Mouse (Mus musculus) liver (tissue): Measurements from ENCODE around the gene Btrc.

Source experiments
- DNase-seq: peaks from one replicate; pipeline ENCODE4 v3.0.0-alpha.2; 2020; ENCODE audit warnings: mixed read lengths

Gene Btrc

GRCm38 (mm10) chr19:45535214-45535735 is 171.7 kb downstream of the Btrc start:
- DNase-seq, result no peak

- DNase-seq, result no peak
Measured at GRCm38 (mm10) chr19:45535929-45536328, 172.4 kb downstream of the Btrc start.

GRCm38 (mm10) chr19:45537505-45537904 is 174.0 kb downstream of the Btrc start:
- DNase-seq, result peak; percentile 64

DNA sequence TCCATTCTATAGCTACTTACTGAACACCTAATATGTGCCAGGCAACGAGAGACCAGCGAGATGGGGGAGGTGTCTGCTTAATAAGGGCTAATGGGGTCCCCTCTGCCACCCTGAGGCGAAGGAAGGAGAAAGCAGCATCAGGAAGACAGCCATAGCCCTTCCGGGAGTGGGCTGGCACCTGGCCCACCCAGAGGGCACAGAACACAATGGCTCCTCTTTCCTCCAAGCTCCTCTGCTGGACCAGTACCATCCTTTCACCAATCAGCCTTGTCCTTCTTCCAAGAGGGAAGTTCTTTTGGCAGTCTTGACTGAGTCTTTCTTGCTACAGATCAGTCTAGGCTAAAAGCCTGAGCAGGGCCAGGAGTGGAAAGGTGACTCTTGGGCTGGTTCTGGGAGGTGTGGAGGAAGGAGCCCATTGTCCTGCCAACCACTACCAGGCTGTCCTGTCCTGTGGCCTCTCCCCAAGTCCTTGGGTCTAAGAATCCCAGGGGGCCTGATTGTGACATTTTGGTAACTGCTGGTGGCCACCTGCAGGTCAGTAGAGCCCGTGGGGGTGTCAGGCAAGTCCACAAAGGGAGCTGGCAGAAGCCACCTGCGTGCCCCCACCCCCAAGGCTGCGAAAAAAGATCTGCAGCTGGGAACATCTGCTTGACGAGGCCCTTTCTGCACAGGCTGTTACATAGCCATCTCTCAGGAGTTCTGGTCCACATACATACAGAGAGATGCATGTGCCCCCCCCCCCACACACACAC is 177.3 kb downstream of the Btrc start:
- DNase-seq, result no peak

DNA sequence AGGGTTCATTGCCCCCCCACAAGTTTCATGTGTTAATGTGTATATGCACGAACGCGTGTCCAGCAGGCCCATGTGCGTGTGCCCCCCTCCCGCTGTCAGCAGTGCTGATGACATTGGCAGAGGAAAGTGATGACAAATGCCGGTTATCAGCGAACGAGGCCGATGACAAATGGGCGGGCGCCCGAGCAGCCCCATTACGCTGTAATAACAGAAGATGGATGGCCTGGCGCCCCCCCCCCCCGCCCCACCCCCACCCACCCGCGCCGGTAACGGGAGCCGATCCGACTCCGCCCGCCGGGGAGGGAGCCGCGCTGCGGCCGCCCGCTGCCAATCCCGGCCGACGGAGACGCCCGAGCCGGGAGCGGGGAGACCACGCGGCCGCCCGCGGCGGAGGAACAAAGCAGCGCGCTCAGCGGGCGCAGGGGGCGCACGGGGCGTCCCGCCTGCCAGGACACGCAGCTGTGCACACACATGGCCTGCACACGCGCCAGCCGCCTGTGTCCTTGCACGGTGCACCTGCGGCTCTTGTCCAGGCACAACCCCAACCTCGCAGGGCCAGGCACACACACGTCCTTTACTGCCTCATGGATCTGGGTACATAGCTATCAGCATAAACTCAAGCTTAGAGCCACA is 178.0 kb downstream of the Btrc start:
- peak; percentile 56 for DNase-seq

- no peak for DNase-seq
Measured at GRCm38 (mm10) chr19:45542061-45542460, 178.5 kb downstream of the Btrc start.

DNA sequence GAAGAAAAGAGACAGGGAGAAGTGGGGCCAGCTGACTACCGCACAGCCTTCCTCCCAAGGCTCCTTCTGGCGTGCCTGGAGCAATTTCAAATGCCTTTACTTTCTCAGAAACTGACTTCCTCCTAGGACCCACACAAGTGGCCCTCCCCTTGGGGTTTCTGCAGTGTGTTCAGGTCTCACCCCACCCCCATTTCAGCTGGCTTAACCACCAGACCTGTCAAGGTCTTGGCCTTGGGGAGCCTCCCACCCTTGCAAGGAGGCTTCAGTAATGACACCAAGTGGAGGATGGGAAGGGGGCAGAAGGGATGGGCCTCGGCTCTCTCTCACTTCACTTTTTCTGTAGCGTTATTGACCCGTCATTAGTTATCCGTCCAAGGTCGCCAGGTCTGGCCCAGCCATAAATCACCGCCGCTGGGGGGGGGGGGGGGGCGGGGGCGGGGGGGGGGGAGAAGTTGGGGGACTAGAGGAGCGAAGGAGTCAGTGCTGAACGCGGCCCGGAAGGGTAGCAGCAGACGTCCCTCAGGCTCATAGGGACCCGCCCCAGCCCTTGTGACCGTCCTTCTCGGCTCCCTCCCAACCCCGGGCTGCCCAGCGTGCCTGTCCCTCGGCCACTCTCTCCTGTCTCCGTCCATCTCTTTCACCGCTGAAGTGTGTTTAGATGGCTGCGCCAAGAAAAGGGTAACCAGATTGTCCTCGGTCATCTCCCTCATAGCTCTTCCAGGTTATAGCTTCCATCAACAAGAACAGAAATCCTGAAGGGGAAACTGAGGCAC is 180.8 kb downstream of the Btrc start:
- DNase-seq, result peak; percentile 27

DNA sequence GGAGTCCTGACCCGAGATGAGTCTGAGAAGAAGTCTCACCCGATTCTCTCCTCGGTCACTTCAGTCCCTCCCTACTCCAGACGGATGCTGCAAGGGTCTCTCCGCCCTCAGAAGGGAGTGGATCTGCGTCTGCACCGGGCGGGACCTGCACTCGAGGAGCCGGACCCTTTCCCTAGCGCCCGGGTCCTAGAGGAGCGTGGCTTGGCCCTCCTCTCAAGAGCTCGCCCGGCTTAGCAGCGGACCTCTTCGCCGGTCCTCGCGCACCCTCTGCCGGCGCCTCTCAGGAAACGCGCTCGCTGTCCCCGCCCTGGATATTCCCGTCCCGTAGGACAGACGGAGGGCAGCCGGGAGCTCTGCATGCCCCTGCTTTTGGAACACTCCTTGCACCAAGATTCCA is 181.4 kb downstream of the Btrc start:
- peak; percentile 82 for DNase-seq

DNA sequence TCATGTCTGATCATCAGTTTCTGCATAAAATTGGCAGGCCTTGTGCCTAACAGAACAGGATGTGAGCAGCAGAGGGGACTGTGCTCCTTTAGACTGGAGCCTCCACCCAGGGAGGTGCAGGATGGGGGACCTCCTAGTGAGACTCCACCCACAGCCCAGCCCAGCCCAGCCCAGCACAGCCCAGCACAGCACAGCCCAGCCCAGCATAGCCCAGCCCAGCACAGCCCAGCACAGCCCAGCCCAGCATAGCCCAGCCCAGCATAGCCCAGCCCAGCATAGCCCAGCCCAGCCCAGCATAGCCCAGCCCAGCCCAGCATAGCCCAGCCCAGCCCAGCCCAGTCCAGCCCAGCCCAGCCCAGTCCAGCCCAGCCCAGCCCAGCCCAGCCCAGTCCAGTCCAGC is 184.7 kb downstream of the Btrc start:
- peak; percentile 86 for DNase-seq

DNA sequence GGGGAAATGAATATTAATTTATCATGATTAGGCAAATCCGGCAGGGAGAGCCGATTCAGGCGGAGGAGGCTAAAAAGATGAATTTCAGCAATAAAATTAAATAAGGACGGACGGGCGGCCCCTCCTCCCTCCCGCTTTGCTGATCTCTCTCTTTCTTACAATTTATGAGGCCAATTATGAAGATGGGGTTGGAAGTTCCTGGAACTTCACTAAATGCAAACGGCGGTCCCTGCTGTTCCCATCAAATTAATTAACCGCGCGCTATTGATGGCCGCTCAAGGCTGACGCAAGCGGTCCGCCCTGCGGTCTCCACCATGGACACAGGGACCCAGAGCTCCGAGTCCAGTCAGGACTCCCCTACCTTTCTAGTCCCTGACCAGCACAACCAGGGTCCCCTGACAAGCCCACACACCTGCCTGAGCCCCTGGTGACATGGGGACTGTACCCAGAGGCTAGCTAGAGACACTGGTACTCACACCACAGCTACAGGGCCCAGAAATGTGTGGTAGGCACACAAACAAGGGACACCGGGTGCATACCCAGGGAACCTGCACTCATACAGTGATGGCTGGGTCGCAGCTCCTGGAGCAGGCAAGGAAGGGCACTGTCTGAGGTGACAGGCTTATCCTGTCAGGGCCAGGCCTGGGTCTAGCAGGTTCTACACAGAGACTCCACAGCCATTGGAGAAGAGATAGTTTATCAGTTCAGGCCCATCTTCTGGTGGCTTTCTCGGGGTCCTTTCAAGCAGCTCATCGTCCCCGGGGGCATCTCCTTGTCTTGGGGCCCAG is 185.8 kb downstream of the Btrc start:
- peak; percentile 47 for DNase-seq

DNA sequence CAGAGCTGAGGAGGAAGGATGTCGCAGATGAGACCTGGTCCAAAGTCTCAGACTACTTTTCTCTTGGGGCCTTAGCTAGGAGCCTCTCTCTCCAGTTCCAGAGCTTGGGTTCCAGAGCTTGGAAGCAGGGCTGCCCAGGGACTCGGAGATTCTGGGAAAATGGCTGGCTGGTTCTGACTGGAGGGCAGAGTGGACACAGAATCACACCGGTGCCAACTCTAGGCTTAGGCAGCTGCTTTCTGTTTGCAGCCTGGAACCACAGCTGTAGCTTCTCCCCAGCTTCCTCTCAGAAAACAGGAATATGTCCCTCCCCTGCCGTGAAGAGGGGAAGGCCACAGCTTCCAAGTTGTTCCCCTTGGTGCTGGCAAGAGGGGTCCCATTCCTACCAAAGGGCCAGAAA is 186.4 kb downstream of the Btrc start:
- DNase-seq, result no peak

- no peak for DNase-seq
Measured at GRCm38 (mm10) chr19:45552187-45552586, 188.7 kb downstream of the Btrc start.

GRCm38 (mm10) chr19:45554136-45554535 is 190.6 kb downstream of the Btrc start:
- no peak for DNase-seq

DNA sequence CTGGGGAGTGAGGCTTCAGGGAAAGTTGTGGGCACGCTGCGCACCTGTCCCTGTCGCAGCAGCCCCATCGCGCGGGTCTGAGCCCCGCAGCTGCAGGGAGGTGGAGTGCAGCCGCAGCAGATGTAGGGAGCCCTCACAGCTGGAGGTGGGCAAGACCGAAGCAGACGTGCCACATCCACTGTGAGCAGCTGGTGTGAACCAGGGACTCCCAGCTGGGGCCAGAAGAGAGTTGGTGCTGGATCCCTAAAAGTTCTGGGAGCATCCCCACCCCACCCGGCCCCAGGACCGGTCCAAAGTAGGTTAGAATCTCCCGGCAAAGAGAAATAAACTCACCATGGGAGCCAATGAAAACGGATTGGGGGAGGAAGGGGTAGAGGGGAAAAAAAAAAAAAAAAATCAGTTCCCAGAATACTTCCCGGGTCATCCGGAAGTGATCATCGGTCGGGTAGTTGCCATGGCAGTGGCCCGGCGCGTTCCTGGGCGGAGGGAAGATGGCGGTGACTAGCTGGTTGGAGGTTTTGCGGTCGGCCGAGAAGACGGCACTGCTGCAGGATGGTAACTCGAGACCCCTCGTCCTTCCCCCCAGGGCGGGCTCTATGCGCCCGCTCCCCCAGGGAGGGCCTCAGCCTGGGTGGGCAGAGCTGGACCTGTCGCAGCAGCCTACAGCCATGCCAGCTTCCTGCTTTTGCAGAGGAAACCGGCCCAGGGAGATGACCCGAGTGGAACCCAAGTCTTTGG is 196.8 kb downstream of the Btrc start, which contains the start of the genes Poll and Gm17018:
Poll (minus strand) TSS at position 379 of the 738 bp plus-strand sequence.
Gm17018 (plus strand) TSS at position 463 of the 738 bp plus-strand sequence.
- DNase-seq, result peak; percentile 78

GRCm38 (mm10) chr19:45565925-45566715 is 202.6 kb downstream of the Btrc start:
- no peak for DNase-seq

GRCm38 (mm10) chr19:45567367-45567766 is 203.8 kb downstream of the Btrc start:
- DNase-seq, result no peak

DNA sequence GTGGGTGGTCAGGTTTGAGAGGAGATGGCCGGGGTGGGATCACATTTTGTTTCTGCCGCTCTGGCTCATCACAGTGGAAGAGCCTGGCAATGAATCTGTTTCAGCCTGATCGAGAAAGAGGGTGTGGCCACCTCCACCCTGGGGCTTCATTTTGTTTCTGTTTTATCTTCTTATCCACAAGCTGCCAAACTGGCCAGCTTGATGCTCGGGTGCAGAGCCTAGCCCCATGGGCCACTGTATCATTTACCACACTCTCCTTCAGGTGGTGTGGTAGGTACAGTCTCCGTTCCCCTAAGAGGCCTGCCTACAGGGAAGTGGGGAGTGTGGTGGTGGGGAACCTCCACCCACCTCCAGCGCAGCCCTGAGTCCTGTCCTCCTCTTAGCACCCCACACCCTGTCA is 209.5 kb downstream of the Btrc start:
- DNase-seq, result peak; percentile 53

- peak; percentile 78 for DNase-seq
Measured at GRCm38 (mm10) chr19:45573861-45574267, 210.3 kb downstream of the Btrc start.

DNA sequence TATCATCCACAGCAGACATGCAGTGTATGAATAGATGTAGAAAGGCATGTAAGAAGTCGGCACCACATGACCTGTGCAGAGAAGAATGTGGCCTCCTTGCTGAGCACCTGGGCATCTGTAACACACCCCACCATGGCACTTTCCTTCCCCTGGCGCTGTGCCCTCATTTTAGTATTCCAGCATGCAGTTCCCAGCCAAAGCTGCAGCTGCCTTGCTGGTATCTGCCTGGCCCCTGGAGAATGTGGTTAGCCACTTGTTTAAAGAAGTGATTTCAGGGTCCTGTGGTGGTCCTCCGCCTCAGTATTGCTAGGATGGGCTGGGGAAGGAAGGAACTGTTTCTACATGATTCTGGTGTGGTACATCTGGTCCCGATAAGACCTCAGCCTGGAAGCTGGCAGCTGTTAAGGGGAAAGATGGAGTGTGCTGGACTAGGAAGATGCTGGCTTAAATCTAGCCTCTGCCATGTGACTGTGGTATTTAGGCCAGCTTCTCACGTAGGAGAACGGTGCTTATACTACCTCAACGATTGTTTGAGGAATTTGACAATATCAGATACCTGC is 210.9 kb downstream of the Btrc start:
- DNase-seq, result no peak

DNA sequence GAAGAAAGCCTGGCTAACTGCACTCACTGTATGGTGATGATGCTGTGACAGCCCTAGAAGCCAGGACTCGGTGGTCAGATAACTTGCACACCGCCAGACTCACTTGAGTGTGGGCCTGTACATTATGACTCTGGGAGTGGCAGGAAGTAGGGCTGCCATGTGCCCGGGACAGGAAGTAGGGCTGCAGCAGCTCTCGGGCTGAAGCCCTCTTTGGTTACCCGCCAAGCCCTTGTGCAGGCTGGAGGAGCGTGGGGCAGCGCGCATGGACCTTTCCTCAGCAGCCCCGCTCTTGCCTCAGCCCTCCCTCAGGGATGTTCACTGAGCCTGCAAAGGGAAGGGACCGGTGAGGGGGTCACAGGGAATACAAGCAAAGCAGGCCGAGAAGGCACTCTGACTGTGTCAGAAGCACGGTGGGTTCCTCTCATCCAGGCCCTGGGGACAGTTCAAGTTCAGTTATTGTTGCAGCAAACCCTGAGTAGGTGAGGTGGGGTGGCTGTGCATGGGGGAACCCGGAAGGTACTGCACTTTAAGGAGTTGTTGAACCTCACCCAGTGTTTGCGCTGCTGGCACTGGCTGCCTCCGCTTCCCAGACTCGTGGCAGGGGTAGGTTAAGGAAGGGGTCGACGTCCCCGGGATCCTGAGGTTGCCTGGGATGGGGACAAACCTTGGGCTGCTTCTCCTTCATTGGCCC is 211.6 kb downstream of the Btrc start:
- no peak for DNase-seq
